Mouse (Mus musculus): Measurements from ENCODE around the gene Cdh22.

DNA sequence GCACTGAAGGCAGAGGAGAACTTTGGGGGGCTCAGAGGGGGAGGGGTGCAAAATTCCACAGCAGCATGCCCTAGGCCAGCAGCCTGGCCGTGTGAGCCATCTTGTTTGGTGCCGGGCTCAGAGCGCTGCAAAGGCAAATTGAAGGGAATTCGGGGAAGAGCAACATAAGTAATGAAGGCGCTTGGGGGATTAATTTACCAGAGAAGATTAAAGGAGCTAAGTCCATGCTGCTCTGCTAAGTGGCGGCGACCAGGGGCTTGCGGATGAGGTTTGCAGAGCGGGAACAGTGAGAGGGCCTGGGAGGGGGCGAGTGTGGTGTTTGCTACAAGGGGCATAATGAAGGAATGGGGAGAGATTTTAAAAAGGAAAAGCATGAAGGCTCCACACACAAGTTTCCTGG is 44.7 kb upstream of the Cdh22 start:
- TF ChIP-seq POLR2A (IDR thresholded peaks at IDR 0.05; ENCODE audit: insufficient read length, low read depth) (no peak), MYOD1 (IDR thresholded peaks at IDR 0.05; ENCODE audit: control insufficient read depth in 1 of 3, insufficient read length in 2 of 3, low read depth in 2 of 3) (no peak)

All from myocyte (in vitro differentiated cells).